ENCODE assay signal across 10 mouse cellular contexts in the genomic region with DNA sequence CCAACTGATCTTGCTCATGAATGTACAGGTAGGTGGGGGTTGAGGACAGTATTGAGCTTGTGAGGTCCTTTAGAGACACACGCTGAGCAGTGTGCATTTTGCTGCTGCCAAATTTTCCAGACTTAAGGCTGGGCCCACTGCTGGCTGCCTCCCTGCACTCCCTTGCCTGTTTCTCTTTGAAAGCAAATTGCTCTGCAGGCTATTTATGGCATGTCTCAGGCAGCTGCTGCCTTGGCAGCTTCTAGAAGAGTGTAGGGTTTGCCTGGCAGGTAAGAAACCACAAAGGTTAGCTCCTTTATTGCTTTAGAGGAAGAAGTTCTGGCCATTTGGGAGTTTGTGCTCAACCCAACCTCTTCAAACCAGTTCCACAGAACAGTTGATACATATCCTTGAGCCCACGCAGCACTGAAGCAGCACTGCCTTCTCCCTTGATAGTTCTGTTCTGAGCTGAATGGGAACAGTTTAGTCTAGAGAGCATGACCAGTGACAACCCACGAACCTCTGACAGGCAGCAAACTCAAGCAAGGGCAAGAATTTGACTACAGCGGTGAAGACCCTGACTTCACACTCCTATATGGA.
DNase-seq lines count a peak whose midpoint lies in the region; ATAC-seq and TF ChIP-seq lines count a peak whose summit lies in the region.
"Had no signal": no experiment of that assay in that cellular context is flagged by ENCODE, and none has a peak within 500 bp of the region (broad histone marks: within the 10 kb centered on the region; RNA-seq: fewer than 3 reads in every experiment).

No protein-coding gene starts in this region.

- intact Hi-C loops in left cerebral cortex, postnatal 14 days (cut with DNase I), result no loop called here

- 55% methylated on average over 4 of the region's 4 CpGs for WGBS in heart, embryonic 13.5 days
- 80% methylated on average over 4 of the region's 4 CpGs for WGBS in midbrain, postnatal 0 days
- WGBS in midbrain, embryonic 10.5 days, result 82% methylated on average over 4 of the region's 4 CpGs

- no peak for ATAC-seq in heart, embryonic 13.5 days (ENCODE audit: extremely low read depth, insufficient number of reproducible peaks, low FRiP score, low TSS enrichment)
- ATAC-seq in midbrain, postnatal 0 days (ENCODE audit: low FRiP score), result no peak

- no peaks in the 10 kb centered on the region for H3K9me3 ChIP-seq in heart, embryonic 13.5 days
- no peaks in the 10 kb centered on the region for H3K9me3 ChIP-seq in midbrain, postnatal 0 days (ENCODE audit: low read length)
- no peaks in the 10 kb centered on the region for H3K9me3 ChIP-seq in midbrain, embryonic 10.5 days (replicated peaks)

- no peaks in the 10 kb centered on the region for H3K27me3 ChIP-seq in heart, embryonic 13.5 days (replicated peaks)
- no peaks in the 10 kb centered on the region for H3K27me3 ChIP-seq in midbrain, postnatal 0 days (ENCODE audit: insufficient read depth, low read length)
- H3K27me3 ChIP-seq in midbrain, embryonic 10.5 days (ENCODE audit: low read depth, poor library complexity, severe bottlenecking), result peaks cover 27% of the 10 kb centered on the region

- H3K9ac ChIP-seq in heart, embryonic 13.5 days, result 0 out of 2 replicates have a peak overlapping the region, but pooled peaks have one; percentile 19
- H3K9ac ChIP-seq in midbrain, postnatal 0 days (replicated peaks; ENCODE audit: low read length, poor library complexity, severe bottlenecking), result no peak overlapping the region

- no peak overlapping the region for H3K4me3 ChIP-seq in heart, embryonic 13.5 days
- no peak overlapping the region for H3K4me3 ChIP-seq in midbrain, postnatal 0 days (ENCODE audit: low read depth, low read length)
- no peak overlapping the region for H3K4me3 ChIP-seq in midbrain, embryonic 10.5 days

- DNase-seq in heart, adult 9 months (ENCODE audit: low spot score in 2 of 2), result no peak
- DNase-seq in midbrain, postnatal 0 days (ENCODE audit: low spot score), result peak; percentile 11
- DNase-seq in midbrain, embryonic 10.5 days (ENCODE audit: low spot score), result no peak
- peak; percentile 26 to 51 for DNase-seq in left cerebral cortex, postnatal 14 days (ENCODE audit: low spot score in 2 of 2)
- DNase-seq in yolk sac, embryonic 10.5 days (ENCODE audit: low spot score), result no peak
- DNase-seq in T-cell, adult 2 months (ENCODE audit: low spot score), result no peak
- no peak for DNase-seq in adrenal gland, postnatal 4 days (ENCODE audit: low spot score in 2 of 2)
- DNase-seq: lung, postnatal 14 days; thymus, adult 2 months had no signal

- H3K27ac ChIP-seq in heart, embryonic 13.5 days (replicated peaks), result peak overlapping the region; percentile 69
- no peak overlapping the region for H3K27ac ChIP-seq in midbrain, postnatal 0 days (ENCODE audit: low read depth, low read length)
- H3K27ac ChIP-seq in midbrain, embryonic 10.5 days (replicated peaks), result no peak overlapping the region

- H3K36me3 ChIP-seq in heart, embryonic 13.5 days, result no peaks in the 10 kb centered on the region
- H3K36me3 ChIP-seq in midbrain, postnatal 0 days (ENCODE audit: insufficient read depth, low read length), result no peaks in the 10 kb centered on the region
- no peaks in the 10 kb centered on the region for H3K36me3 ChIP-seq in midbrain, embryonic 10.5 days

- H3K4me2 ChIP-seq in heart, embryonic 13.5 days, result no peak overlapping the region
- no peak overlapping the region for H3K4me2 ChIP-seq in midbrain, postnatal 0 days (ENCODE audit: low read depth, low read length, poor library complexity, severe bottlenecking)

- peaks cover 16% of the 10 kb centered on the region for H3K4me1 ChIP-seq in heart, embryonic 13.5 days
- 0 out of 2 replicates have a peak, but pooled peaks cover 4% of the 10 kb centered on the region for H3K4me1 ChIP-seq in midbrain, postnatal 0 days (ENCODE audit: insufficient read depth, low read length)
- peaks cover 6% of the 10 kb centered on the region for H3K4me1 ChIP-seq in midbrain, embryonic 10.5 days

- TF ChIP-seq CTCF in midbrain, postnatal 0 days (IDR thresholded peaks at IDR 0.05), result no peak

Comparison
In these comparisons a context has a peak if more than half of its experiments do, and no peak if none do; other contexts are left out.
1. DNase-seq: peak in midbrain, postnatal 0 days (single experiment) and left cerebral cortex, postnatal 14 days (2 of 2); none in heart, adult 9 months (0 of 2), midbrain, embryonic 10.5 days (single experiment), yolk sac, embryonic 10.5 days (single experiment), T-cell, adult 2 months (single experiment) and adrenal gland, postnatal 4 days (0 of 2).